Mouse (Mus musculus) thymus, postnatal 36 days (tissue): ENCODE data around the gene Nacc1.
A peak's percentile ranks its signal among the peaks of the same experiment; 100 is the strongest.

Source experiments
- DNase-seq, 2 experiments: peaks; one replicate each; pipeline ENCODE4 v3.0.0; 2022; ENCODE audit warnings: mixed read lengths in 2 of 2

Gene Nacc1

GRCm38 (mm10) chr8:84661961-84662571 lies 25.6 kb downstream of the Nacc1 start:
- DNase-seq: peak; percentile 69 to 76

DNA sequence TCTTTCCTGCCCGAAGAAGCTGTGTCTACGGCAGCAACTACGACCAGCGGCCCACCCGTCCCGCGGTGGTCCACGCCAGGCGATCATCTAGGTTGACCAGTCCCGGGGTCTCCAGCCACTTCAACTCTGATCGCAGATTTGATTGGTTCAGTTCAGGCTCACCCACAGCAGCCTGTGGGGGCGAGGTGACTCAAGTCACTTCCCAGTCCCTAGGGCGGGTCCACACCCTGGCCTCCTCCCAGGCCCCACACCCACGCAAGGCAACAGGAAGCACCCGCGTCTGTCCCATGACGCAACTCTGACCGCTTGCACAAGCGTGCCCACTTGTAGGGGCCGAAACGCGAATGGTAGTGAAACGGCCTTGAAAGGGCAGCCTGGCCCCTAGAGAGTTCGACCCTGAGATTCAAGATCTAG lies 26.2 kb downstream of the Nacc1 start:
- DNase-seq: peak; percentile 72 to 81

- DNase-seq: peak; percentile 39 to 51
Measured at GRCm38 (mm10) chr8:84660819-84661457, 26.7 kb downstream of the Nacc1 start.

GRCm38 (mm10) chr8:84659936-84660818 lies 27.5 kb downstream of the Nacc1 start:
- peak; percentile 77 to 85 for DNase-seq

- no peak for DNase-seq
Measured at GRCm38 (mm10) chr8:84658951-84659350, 28.7 kb downstream of the Nacc1 start.

DNA sequence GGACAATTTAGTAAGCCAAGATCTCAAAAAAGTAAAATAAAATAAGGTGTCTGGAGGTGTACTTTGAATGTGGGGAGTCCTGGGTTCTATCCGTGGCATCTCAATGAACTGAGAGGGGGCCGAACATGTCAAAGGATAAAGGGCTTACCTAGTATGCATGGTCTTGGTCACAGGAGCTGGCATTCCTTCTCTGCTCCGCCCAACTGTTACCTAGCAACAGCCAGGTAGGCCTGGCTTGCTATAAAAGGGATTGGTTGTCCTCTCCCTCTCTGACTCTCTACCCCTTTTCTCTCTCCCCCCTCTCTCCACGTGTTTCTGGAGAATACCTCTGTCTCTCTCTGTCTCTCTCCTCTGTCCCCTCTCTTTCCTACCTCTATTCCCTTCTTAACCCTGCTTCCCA lies 30.0 kb downstream of the Nacc1 start:
- DNase-seq: no peak

DNA sequence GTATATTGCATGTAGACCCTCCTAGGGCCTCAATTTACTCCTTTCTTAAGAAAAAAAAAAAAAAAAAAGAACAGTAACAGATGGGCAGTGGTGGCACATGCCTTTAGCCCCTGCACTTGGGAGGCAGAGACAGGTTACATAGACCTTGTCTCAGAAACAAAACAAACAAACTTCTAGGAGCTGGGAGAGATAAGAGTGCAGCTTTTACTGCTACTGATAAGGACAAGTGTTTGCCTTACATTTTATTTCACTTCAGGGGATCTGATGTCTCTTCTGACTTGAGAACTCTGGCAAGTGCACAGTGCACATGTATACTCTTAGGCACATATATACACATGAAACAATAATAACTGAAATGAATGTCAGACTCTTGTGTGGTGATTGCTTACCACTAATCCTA lies 30.5 kb downstream of the Nacc1 start:
- no peak for DNase-seq

- peak; percentile 73 to 85 for DNase-seq
Measured at GRCm38 (mm10) chr8:84656641-84657126, 31.0 kb downstream of the Nacc1 start.

DNA sequence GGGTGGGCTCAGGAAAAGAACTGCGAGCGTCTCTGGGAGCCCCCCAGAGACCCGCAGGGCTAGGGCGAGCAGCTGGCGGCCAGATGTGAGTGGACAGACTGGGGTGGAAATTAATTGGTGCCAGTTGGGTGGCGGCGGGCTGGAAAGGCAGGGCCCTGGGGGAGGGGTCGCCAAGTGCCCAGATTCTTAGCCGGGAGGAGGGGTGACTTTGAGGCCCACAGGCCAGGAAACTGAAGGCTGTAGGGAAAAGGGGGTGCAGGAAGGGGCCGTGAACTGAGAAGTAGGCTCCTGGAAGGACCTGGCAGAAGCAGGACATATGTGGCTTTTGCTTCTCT lies 31.5 kb downstream of the Nacc1 start:
- DNase-seq: peak in 1 of 2 experiments; percentile 22

- DNase-seq: no peak
Measured at GRCm38 (mm10) chr8:84655336-84656190, 32.1 kb downstream of the Nacc1 start.

DNA sequence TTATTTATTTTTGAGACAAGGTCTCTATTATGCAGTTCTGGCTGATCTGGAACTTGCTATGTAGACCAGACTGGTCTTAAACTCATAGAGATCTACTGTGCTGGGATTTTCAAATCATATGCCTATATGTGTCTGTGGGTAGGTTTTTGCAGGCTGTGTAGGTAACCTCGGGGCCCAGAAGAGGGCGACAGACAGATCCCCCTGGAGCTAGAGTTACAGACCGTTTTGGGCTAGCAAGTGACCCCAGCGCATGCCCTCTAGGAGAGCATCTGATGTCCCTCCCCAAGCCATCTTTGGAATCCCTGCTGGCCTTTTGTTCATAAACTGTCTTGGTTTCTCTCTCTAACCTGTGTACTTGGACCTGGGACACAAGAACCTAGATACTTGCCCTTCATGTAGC lies 33.1 kb downstream of the Nacc1 start:
- peak in 1 of 2 experiments; percentile 26 for DNase-seq

DNA sequence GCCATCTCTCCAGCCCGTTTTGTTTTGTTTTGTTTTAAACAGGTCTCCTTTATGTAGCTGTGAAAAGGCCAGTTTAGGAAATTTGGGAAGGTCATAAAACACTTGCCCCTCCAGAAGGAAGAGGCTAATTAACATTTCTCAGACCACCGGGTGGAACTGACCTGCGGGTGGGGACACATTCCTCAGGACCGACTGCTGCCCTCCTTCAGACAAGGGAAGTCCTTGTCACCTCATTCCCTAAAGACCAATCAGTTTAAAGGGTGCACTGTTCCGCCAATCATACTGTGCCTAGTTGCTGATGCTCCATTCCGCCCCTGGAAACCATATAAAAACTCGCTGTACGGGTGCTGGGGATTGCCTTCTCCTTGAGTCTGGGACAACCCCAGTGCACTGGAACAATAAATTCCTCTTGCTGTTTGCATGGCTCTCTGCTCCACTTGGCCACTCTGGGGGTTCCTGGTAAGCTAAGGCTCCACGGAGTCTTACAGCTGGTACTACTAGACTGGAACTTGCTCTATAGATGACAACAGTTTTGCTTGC lies 34.5 kb downstream of the Nacc1 start:
- no peak for DNase-seq

DNA sequence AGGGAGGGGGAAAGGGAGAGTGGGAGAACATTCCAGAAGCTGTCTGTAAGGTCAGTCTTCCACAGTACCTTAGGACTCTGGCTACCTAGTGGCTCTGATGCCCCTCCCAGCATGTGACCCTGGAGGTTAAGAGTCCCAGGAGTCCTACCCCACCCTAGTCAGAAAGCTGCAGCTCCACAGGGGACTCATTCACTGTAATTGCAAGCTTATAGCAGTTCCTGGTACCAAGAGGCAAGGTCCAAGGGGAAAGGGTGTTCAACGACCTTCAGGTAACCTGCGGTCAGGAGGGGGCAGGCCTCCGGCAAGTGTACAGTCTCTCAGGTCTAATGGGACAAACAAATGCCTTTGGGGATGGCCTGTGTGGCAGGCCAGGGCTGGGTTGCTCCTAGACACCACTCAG lies 37.4 kb downstream of the Nacc1 start:
- DNase-seq: no peak

GRCm38 (mm10) chr8:84647461-84647901 lies 40.2 kb downstream of the Nacc1 start:
- DNase-seq: no peak

DNA sequence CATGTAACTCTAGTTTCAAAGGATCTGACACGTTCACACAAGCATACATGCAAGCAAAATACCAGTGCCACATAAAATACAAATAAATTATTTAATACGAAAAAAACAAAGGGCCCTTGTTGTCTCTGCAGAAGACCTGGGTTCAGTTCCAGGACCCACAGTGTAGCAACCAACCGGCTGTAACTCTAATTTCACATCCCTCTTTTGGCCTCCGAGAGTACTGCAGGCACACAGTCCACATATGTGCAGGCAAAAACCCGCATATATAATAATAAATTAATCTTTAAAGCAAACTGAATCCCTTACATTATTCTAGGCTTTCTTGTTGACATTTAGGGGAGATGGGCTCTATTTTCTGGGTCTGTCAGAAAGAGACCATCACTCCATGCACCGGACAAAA lies 40.9 kb downstream of the Nacc1 start:
- DNase-seq: no peak

- no peak for DNase-seq
Measured at GRCm38 (mm10) chr8:84643019-84643418, 44.6 kb downstream of the Nacc1 start.

GRCm38 (mm10) chr8:84641578-84642361 lies 45.9 kb downstream of the Nacc1 start:
- DNase-seq: no peak

DNA sequence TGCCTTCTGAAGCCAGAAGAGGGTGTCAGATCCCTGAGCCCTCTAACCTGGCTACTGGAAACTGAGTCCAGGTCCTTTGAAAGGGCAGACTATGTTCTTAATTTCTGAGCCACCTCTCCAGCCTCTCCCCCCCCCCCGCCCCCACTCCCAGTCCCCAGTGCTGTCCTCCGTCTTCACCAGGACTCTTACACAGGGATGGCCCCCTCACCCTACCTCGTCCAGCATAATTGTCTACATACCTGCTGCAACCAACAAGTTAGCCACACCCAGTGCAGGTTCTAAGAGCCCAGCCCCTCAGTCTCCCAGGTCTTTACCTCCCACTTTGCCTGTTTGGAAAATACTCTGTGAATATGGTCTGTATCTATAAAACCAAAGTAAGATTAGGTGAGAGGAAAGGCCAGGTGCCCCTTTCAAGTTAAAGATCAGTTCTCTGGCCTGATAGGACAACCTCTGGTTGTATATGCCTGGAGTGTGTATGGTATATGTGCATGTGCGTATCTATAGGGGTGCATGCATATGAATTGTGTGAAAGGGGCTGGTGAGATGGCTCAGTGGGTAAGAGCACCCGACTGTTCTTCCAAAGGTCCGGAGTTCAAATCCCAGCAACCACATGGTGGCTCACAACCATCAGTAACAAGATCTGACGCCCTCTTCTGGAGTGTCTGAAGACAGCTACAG lies 46.9 kb downstream of the Nacc1 start:
- no peak for DNase-seq

DNA sequence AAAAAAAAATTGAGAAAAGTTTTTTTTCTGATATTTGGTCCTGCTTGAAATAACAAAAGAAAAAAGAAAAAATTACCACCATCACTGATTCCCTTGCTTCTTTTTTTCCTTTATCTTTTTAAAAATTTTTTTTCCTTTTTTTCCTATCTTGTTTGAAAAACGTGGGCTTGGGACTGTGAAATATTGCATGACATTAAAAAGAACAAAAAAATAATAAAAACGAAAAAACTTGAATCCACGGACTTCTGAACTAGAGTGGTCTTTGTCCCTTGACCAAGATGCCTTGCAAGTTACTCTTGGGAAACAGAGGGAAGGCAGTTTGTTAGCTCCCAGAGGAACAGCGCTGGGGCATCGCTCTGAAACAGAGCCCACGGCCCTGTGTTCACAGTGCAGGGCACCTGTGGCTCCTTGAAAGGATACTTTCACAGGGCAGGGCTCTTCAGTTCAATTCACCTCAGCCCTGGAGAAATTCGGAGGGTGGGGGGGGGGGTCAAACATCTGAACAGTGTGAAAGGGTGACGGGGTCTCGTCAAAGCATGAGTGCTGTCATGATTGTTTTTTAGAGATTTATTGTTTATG lies 47.6 kb downstream of the Nacc1 start:
- DNase-seq: no peak
